Mouse (Mus musculus) gastrocnemius, postnatal 25 days (tissue): Measurements from ENCODE around the gene Hras. TPM values are rescaled to one million over a fixed set of nuclear protein-coding genes. Genes with fewer than 3 reads are reported as not detected.

Source experiments
- DNase-seq: peaks from one replicate; pipeline ENCODE4 v3.0.0; 2022
- total RNA-seq, 2 experiments: library from RNA; stranded (reverse); gene quantifications; 1 replicate in 1 of 2; 2 replicates in 1 of 2; pipeline ENCODE4 v1.2.3; 2021

Hras gene
- total RNA-seq, 2 experiments from 2014 or later: 150 TPM

DNA sequence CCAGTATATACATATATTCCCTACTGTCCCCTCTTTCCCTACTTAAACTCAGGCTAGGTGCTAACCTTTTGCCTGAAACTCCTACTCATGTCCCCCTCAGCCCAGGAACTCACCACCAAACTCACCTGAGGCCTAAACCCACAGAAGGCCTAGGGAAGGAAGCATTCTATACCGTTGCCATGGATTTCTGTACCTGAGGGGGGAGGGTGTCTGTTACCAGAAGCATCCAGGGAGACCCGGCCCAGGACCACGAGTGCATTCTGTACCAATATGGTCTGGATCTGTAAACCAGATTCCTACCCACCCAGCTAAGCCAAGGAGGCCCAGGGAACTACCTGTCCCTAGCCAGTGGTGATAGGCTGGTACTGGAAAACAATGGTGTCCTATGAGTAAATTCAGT, 20.5 kb upstream of the Hras start:
- DNase-seq: no peak

DNA sequence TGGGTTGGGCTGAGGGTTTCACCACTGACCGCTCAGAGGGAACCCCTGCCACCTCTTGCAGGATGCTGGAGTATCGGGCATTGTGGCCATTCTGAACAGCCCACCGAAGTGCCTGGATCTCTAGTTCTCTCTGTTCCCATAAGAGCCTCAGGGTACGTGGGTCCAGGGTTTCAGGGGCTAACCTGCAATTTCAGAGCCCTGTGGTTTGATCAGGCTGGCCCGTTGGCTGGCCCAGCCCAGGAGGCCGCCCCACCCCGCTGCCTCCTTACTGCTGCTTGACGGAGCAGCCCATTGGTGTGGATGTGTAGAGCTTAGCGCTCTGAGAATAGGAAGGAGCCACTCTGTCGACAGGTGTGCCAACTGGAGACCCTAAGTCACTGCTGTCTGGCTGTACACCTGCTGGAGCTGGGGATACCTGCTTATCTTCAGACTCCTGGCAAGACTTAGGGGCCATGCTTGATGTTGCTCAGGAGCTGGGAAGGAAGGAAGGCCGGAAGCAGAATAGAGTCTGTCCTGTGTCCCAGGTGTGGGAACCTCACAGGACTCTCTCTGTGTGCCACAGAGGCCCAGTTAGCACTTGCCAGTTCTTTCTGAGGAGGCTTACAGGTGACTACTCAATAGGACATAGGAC, 19.9 kb upstream of the Hras start, which contains the start of gene Lmntd2:
Gene Lmntd2, minus strand, starts transcription at position 476 of the 631 bp plus-strand sequence.
- DNase-seq: no peak

DNA sequence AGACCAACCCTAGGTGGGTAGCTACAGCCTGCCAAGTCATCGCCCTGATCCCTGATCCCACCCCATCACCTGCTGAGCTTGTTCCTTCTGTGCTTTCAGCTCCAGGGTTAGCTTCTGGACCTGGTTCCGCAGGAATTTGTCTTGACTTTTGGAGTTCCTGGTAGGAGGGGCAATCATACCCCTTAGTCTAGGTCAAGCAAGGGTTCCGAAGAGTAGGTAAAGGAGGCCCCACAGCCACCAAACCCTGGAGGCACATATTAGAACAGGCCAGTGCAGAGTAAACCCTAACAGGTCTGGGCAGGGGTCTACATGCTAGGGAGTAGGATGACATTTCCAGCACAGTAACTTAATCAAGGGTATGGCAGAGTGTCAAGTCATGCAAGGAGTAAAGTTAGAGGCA, 19.3 kb upstream of the Hras start:
- no peak for DNase-seq

DNA sequence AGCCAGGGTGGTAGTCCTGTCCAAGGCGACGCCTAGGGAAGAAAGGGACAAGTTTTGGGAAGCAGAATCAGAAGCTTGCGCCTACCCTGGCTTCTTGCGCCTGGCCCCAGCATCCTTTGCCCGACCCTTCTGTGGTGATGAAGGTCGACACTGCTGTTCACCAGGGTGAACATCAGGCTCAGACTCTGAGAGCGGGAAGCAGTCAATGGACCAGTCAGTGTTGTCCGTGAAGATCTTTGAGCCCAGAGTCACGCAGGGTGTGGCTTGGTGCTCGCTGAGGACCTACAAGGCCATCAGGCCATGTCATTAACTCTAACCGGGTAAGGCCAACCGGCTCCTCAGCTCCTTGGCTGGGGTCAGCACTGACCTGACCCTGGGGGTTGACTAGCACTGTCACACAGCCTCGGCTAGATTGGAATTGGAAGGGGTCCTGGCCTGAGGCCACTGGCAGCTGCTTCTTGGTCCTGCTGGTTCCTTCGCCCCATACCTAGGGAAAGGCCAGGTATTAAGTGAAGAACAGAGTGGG, 16.9 kb upstream of the Hras start:
- DNase-seq: no peak

DNA sequence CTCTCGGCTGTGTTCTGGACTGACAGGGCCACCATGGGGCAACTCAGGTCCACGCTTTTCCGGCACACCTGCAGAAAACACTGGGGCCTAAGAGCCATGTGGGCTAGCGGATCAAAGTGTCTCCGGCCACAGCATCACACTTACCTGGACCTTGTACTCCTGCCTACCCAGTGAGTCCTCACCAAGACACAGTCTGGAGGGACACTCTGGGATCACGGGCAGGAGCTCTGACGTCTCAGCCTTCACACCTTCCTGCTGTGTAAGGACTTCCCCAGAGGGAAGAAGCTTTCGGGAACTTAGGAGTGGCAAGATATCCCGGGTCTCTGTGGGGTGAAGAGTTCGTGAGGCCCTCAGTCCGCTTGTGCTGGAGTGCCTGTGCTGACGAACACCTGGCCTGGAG, 16.3 kb upstream of the Hras start:
- DNase-seq: no peak

DNA sequence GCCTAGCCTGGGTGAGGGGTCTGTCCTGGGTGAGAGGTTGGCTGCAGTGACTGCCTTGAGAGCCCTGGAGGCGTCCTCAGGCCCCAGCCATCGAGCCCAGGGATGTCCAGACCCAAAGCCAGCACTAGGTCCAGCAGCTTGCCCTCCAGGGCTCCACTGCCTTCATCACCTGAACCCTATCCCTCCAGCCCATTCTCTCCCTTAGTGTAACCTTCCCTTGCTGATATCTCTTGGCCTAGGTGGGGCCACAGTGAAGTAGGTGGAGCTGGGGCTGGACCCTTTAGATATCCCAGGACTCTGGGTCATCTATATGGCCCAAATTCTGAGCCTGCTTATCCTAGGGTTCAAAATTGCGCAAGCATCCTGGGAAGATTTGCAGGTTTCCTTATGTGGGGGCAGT, 15.7 kb upstream of the Hras start:
- no peak for DNase-seq

DNA sequence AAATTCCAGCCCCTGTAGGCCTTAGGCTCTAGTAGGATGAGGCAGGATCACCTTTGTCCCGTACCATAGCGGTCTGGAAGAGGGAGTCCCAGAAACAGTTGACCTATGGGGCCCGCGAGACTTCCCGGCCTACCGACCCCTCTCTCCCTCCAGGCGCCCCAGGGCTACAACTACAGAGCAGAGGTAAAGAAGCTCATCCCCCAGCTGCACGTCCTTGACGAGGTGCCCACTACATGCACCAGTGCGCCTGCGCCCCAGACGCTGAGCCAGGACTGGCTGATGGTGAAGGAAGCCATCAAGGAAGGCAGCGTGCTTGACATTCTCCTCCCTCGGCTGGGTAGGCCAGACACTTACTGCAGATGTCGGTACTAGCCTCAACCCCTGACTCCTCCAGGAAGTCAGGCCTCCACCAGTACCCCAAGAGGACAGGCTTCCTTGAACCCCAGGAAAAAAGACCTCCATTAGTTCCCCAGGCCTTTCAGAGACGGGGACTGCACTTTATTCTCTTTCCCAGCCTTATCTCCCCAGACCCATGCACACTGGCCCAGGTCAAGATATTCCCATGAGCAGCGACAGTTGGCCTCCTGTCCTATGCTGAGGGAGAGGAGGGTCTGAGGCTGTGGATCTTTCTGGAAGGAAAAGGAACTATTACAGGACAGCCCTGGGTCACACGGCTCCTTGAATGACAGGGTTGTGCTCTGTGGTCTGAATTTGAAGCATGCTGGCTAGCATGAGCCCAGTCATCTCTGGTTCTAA, 12.6 kb upstream of the Hras start:
- no peak for DNase-seq

DNA sequence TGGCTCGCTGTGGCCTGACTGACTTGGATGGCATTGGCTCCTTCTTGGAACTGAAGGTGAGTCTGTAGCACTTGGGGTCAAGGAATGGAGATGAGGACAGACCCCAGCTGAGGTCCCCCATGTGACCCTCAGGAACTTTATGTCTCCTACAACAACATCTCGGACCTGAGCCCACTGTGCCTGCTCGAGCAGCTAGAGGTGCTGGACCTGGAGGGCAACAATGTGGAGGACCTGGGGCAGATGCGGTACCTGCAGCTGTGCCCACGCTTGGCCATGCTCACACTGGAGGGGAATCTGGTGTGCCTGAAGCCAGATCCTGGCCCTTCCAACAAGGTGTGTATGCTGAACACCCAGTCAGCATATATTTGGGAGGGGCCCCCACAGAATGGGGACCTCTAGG, 11.7 kb upstream of the Hras start:
- DNase-seq: no peak

DNA sequence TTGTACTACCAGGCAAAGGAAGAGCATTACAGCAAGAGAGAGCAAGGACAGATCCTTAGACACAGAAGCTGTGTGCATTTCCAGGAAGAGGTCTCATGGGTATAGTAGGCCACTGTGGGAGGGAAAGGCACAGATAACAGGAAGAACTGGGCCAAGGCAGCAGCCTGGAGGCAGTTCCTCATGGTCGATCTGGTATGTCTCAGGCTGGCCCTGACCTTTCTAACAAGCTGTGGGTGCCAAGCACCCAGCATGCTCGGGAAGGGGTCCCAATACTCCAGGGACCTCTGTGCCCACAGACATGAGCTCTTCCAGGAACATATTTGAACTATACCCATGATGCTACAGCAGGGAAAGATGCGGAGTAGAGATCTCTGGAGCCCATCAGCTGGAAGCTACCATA, 10.7 kb upstream of the Hras start:
- no peak for DNase-seq

DNA sequence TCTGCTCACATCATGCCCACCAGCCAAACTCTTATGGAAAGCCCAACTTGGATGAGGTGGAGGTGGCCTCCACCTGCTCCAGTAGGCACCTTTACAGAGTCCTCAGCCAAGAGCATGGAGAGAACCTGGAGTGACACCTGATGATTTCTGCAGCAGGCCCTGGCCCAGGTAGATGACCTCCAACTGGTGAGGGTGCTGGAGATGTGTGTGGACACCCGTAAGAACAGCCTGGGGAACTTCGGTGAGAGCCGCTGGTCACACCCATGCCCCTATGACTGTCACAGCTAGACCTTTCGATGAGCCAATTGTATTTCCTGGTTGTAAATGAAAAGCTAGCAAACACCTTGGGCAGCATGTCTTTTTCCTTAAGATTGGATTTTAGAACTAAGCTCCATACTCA, 4.3 kb upstream of the Hras start:
- DNase-seq: no peak

DNA sequence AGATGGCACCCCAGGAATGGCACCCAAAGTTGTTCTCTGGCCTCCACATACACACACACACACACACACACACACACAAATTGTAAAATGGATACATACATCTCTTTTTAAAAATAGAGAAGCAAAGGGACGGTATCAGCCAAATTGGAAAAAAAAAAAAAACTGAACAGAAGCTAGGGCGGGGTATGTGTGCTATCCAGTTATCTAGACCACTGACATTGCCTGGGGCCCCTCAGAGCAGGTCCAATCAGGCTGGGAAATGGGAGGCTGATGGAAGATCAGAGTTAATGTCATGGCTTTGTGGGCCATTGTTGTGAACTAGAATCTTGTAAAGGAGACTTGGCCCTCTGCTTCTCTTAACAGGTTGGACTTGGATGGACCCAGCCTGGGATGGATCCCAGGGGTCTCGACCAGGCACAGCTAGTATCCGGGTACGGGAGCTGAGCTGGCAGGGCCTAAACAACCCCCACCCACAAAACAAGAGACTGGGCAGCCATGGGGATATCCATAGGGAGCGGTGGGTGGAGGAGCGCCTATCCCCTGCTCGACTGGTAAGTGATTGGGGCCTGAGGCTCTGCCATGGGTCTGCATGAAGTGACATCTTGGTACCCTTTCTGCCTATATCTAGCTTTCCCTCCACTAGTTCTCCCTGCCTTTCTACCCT, 2.9 kb upstream of the Hras start:
- no peak for DNase-seq

DNA sequence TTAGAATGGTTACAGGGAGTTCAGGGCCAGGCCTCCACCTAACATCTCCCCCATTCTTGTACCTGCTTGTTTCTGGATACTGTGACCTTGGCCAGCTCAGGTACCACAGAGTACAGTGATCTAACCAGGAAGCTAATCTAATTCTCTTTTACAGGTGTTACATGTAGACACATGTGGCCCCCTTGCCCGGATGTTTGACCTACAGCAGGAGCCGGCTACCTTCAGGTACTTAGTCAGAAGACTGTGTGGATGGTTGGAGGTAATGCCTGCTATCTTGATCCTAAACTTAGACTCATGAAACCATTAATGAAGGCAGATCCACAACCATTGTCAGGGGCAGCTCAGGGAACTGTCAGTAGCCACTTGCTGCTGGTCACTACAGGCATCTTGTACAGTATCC, 1.9 kb upstream of the Hras start:
- no peak for DNase-seq

DNA sequence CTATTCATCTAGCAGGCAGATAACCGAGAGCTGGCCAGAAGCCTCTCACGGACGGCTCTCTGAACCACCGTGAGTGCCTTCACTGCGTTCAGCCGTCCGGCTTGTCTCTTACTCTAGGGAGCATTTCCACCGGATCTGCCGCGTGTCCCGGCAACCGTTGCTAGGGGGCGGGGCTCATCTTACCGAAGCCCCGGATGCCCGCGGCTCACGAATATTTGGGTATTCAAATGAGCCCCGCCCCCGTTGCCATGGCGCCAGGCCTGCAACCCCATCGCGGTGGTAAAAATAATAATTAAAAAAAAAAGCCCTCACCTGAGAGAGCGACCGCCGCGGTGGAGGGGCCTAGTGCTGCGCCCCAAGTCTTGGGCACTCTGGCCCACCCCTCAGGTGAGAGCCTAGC, 1.0 kb upstream of the Hras start:
- DNase-seq: peak; percentile 77

DNA sequence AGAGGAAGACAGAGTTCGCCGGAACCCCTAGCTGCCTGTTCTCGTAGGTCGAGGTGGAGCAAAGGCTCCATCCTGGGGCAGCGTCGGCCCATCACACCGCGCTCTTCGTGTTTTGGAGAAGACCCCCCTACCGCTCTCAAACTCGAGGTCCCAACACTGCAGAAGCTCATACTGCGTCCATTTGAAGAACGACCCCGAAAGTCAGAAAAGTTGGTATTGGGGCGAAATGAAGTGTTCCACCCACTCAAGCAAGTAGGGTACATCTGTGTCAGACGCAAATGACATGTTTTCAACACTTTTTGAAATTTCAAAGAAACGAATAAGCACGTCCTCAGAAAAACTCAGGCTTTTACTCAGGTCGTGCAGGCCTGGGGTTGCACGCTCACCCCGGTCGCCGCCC, 604 bp upstream of the Hras start:
- DNase-seq: no peak

DNA sequence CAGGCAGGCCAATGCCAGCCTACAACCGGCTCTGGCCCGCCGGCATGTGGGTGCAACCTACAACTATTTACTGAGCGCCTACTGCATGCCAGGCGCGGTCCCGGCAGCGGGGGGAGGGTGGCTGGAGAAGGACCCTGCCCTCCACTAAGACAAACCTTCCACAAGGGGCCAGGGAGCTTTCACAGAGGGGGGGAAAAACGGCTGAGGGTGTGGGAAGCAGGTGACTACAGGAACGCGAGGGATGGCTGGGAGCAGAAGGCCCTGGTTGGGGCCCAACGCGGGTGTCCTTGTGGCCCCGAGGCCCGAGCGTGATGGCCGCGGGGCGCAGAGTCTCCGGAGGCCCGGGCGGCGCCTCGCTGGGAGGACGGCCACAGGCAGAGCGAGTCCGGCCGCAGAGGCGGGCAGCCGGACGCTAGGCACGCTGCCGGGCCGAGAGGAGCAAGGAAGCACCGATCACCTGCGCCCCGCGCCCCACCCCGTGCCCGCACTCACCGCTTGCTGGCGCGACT, 403 bp downstream of the Hras start:
- DNase-seq: peak; percentile 54

DNA sequence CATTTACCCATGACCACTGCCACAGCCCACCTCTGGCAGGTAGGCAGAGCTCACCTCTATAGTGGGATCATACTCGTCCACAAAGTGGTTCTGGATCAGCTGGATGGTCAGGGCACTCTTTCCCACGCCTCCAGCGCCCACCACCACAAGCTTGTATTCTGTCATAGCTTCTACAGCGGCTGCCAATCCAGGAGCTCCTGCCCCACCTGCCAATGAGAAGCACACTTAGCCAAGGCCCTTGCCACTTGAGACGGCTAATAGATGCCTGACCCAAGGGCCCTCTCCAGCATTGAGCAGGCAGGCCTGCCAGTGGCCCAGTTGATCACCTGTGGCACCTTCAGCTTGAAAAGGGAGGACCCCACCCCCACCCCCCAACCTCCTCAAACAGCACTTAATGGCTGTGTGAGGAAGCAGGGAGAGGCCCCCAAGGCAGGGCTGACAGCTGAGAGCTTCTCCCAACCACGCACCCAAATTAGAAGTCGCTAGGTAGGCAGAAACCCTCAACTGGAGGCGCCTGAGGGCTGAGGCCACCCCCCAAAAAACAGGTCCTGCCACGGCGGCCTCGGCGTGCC, 943 bp downstream of the Hras start:
- peak; percentile 37 for DNase-seq

DNA sequence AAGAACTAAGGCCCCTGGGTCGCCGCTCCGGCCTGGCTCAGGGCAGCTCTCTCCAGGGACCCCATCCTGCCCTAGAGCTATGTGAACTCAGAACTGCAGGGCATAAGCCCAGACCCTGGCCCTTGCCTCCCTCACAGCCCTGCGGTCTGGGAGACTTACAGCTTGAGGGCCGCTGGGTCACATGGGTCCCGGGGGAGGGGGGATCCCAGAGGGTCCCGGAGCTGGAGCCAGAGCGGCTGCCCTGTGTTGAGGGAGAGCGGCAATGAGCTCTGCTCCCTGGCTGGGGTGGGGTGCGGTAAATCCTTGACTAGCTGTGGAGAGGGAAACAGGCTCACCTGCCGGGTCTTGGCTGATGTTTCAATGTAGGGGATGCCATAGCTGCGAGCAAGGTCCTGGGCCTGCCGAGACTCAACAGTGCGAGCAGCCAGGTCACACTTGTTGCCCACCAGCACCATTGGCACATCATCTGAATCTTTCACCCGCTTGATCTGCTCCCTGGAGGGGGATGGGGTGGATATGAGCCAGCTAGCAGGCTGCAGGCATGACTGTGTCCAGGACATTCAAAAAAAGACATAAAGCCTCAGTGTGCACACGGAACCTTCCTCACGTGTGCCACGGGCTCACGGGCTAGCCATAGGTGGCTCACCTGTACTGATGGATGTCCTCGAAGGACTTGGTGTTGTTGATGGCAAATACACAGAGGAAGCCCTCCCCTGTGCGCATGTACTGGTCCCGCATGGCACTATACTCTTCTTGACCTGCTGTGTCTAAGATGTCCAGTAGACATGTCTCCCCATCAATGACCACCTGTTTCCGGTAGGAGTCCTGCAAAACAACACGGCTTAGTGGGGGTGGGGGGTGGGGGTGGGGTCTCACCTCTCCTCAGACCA, 1.8 kb downstream of the Hras start:
- no peak for DNase-seq

DNA sequence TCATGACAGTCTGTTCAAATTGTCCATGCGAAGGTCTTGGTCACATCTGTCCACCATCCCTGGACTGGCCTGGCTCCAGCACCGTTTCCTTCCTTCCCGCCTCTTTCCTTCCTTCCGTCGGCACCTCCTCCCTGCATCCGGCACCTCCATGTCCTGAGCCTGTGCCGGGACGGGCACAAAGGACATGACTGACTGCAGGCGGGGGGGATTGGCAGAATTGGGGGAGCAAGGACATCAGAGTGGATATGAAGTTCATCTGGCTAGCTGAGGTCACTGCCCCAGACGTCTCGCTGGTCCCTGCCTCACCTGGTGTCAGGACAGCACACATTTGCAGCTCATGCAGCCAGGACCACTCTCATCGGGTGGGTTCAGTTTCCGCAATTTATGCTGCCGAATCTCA, 2.8 kb downstream of the Hras start:
- DNase-seq: no peak

DNA sequence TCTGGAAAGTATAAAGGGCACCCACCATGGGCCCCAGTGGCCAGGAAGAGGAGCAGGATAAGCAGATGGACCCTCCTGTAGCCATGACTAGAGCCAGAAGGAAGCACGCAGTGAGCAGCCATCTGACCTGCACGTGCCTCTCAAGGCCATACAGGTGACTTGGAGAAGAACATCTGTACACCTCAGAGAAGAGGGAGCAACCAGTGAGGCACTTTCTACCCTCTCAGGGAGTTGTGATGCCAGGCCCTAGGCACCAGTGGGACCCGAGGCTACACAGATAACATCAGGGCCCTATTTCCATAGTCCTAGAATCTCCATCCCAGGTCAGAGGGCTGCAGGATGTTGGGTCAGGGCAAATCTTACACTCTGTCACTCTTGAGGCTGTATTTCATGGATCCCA, 3.6 kb downstream of the Hras start:
- DNase-seq: no peak

DNA sequence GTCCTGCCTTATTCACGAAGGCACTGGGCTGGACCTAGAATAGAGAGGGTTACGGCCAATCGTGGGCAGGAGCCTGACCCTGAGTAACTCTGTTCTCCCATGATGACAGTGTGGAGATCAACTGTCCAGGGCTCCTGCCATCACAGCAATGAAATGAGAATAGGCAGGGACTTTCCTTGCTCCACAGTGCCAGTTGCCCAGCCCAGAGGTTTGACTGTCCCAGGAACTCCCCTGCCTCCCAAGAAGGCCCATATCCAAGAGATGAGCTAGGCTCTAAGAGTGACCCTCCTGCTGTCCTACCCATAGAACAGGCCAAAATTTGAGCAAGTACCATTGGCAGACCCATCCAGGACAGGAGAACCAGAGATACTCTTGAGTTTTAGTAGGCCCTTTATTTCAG, 5.1 kb downstream of the Hras start:
- DNase-seq: no peak

DNA sequence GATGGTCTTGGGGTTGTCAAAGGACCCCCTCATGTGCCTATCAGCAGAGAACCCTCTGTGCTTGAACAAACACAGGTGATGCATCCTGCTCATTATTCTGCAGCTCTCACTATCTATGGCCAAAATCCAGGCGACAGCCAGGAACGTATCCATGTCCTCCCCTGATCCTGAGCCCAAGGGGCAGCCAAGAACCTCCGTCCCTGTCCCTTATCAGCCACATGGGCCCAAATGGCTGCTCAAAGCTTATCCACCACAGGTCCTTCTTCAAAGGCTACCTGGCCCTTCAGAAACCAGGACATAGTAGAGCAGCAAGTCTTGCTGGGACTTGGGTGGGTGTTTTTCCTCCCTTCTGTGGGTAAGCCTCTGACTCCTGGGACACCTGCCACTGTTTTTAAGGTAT, 5.6 kb downstream of the Hras start:
- DNase-seq: no peak

DNA sequence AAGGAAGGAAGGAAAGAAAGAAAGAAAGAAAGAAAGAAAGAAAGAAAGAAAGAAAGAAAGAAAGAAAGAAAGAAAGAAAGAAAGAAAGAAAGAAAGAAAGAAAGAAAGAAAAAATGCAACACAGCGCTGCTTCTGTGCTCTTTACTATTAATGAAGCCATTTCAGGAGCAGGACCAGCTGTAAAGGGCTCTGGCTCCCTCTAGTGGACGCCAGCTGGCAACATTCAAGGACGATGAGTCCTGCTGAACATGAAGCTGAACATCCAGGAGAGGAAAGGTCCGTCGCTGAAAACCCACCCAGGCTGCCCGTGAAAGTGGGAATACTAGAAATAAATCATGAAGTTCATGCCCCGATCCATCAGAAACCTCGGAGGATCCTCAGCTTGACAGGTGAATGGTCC, 17.6 kb downstream of the Hras start:
- peak; percentile 71 for DNase-seq
